Comparison of ENCODE assay signal across 24 mouse cellular contexts in the genomic region with DNA sequence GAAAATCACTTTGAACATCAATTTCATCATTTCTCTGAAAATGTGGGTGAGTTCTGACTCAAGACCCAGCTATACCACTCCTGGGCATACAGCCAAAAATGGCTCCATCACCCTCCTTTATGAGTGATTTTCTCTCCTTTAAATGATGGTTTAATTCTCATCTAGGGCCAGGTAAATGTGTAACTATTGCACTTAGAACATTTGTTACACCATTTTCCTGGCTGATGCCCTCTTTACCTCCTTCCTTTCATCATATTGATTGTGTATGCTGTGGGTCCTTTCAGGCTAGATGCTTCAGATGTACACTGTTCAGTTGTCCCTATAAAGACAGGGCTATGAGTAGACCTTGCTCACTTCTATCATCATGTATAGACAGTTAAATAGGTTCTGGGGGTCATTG.
DNase-seq lines count a peak whose midpoint lies in the region; ATAC-seq and TF ChIP-seq lines count a peak whose summit lies in the region.
"Had no signal": no experiment of that assay in that cellular context is flagged by ENCODE, and none has a peak within 500 bp of the region (broad histone marks: within the 10 kb centered on the region; RNA-seq: fewer than 3 reads in every experiment).

No protein-coding gene starts in this region.

- no peak for DNase-seq in lung, postnatal 0 days (ENCODE audit: low spot score)
- no peak for DNase-seq in lung, postnatal 36 days
- peak; percentile 2 for DNase-seq in fibroblast of lung, adult 2 months (ENCODE audit: low read depth)
- DNase-seq in left cerebral cortex, adult 2 months (ENCODE audit: extremely low spot score in 1 of 2, low spot score in 2 of 2) = no peak
- no peak for DNase-seq in layer of hippocampus, postnatal 25 days (ENCODE audit: extremely low spot score in 1 of 2, low spot score in 1 of 2)
- no peak for DNase-seq in embryo, embryonic 11 days
- DNase-seq: adrenal gland, adult 2 months; adrenal gland, postnatal 10 days; adrenal gland, postnatal 25 days; B cell, adult 2 months; cerebellum, adult 11-12 months; cerebellum, adult 2 months; cerebellum, adult 9-10 months; cerebellum, postnatal 10 days; cerebellum, postnatal 25 days; forebrain, postnatal 0 days had no signal

- no peak for TF ChIP-seq POLR2A in embryonic fibroblast, embryonic 13.5 days (IDR thresholded peaks at IDR 0.05; ENCODE audit: low read depth, low read length)

- intact Hi-C loops in left cerebral cortex, adult 2 months (cut with DNase I) = no loop called here

- 0 out of 2 replicates have a peak overlapping the region, but pooled peaks have one; percentile 0 for H3K27ac ChIP-seq in lung, postnatal 0 days (ENCODE audit: low read length)
- peak overlapping the region; percentile 94 for H3K27ac ChIP-seq in embryonic fibroblast, embryonic 13.5 days (ENCODE audit: insufficient read depth, low read length)
- H3K27ac ChIP-seq in left cerebral cortex, adult 2 months = no peak overlapping the region
- H3K27ac ChIP-seq: embryonic facial prominence, embryonic 13.5 days; embryonic facial prominence, embryonic 15.5 days; forebrain, embryonic 13.5 days; forebrain, embryonic 15.5 days had no signal

- no peak overlapping the region for H3K4me2 ChIP-seq in lung, postnatal 0 days (replicated peaks; ENCODE audit: low read depth, low read length)
- H3K4me2 ChIP-seq: embryonic facial prominence, embryonic 13.5 days; embryonic facial prominence, embryonic 15.5 days; forebrain, embryonic 13.5 days; forebrain, embryonic 15.5 days had no signal

- no peaks in the 10 kb centered on the region for H3K4me1 ChIP-seq in lung, postnatal 0 days (ENCODE audit: insufficient read depth, low read depth, low read length)
- H3K4me1 ChIP-seq in embryonic fibroblast, embryonic 13.5 days (ENCODE audit: control insufficient read depth, insufficient read depth, low read length) = no peaks in the 10 kb centered on the region
- H3K4me1 ChIP-seq: embryonic facial prominence, embryonic 15.5 days; forebrain, embryonic 15.5 days had no signal

- no peak for TF ChIP-seq EP300 in lung, postnatal 0 days (IDR thresholded peaks at IDR 0.05)

- no peaks in the 10 kb centered on the region for H3K9me3 ChIP-seq in lung, postnatal 0 days (ENCODE audit: low read length)
- H3K9me3 ChIP-seq: embryonic facial prominence, embryonic 13.5 days; embryonic facial prominence, embryonic 15.5 days; forebrain, embryonic 13.5 days; forebrain, embryonic 15.5 days had no signal

- H3K27me3 ChIP-seq in lung, postnatal 0 days (replicated peaks; ENCODE audit: insufficient read depth, low read length) = no peaks in the 10 kb centered on the region
- H3K27me3 ChIP-seq: CH12.LX; embryonic facial prominence, embryonic 13.5 days; embryonic facial prominence, embryonic 15.5 days; forebrain, embryonic 13.5 days; forebrain, embryonic 15.5 days had no signal

- ATAC-seq in lung, postnatal 0 days = no peak
- ATAC-seq: CD4-positive, CD25-positive, alpha-beta regulatory T cell, adult 4 months; forebrain, embryonic 13.5 days; forebrain, embryonic 15.5 days; forebrain, postnatal 0 days had no signal

- no peak overlapping the region for H3K9ac ChIP-seq in lung, postnatal 0 days (replicated peaks; ENCODE audit: low read depth)
- H3K9ac ChIP-seq: embryonic facial prominence, embryonic 13.5 days; embryonic facial prominence, embryonic 15.5 days; forebrain, embryonic 13.5 days; forebrain, embryonic 15.5 days; forebrain, postnatal 0 days had no signal

- H3K4me3 ChIP-seq in lung, postnatal 0 days (ENCODE audit: low read depth, low read length) = no peak overlapping the region
- no peak overlapping the region for H3K4me3 ChIP-seq in embryonic fibroblast, embryonic 13.5 days (ENCODE audit: insufficient read depth, low read length)
- H3K4me3 ChIP-seq in left cerebral cortex, adult 2 months = no peak overlapping the region
- H3K4me3 ChIP-seq: embryonic facial prominence, embryonic 13.5 days; embryonic facial prominence, embryonic 15.5 days; forebrain, embryonic 13.5 days; forebrain, embryonic 15.5 days had no signal

- no peaks in the 10 kb centered on the region for H3K36me3 ChIP-seq in lung, postnatal 0 days (ENCODE audit: insufficient read depth, low read length)
- H3K36me3 ChIP-seq: embryonic facial prominence, embryonic 13.5 days; embryonic facial prominence, embryonic 15.5 days; forebrain, embryonic 15.5 days; G1E had no signal

- TF ChIP-seq CTCF in lung, postnatal 0 days (IDR thresholded peaks at IDR 0.05) = no peak
- TF ChIP-seq CTCF in embryonic fibroblast, embryonic 13.5 days (IDR thresholded peaks at IDR 0.05; ENCODE audit: borderline replicate concordance, insufficient read depth, low read length) = no peak
- no peak for TF ChIP-seq CTCF in left cerebral cortex, adult 2 months (IDR thresholded peaks at IDR 0.05)
